Mouse (Mus musculus) brain, embryonic 14.5 days (tissue): ENCODE data around the gene Ager.

Source experiments
- CTCF ChIP-seq: fragments of 200-500 bp; IDR thresholded peaks from 2 replicates; pipeline ENCODE4 v1.5.1; 2012; ENCODE audit warnings: inconsistent platforms, mild to moderate bottlenecking, moderate library complexity, borderline replicate concordance; ENCODE audit not compliant: insufficient read depth, insufficient read length; ENCODE audit errors: extremely low read depth
- POLR2A ChIP-seq: fragments of 200-500 bp; IDR thresholded peaks from 2 replicates; pipeline ENCODE4 v1.6.1; 2012; ENCODE audit warnings: mild to moderate bottlenecking, inconsistent platforms, borderline replicate concordance; ENCODE audit not compliant: poor library complexity, insufficient read depth, insufficient read length, severe bottlenecking; ENCODE audit errors: extremely low read depth

- no peak for TF ChIP-seq CTCF
- TF ChIP-seq POLR2A: no peak
Observed at GRCm38 (mm10) chr17:34578070-34578469, 19.6 kb upstream of the Ager start.
